Mouse (Mus musculus) lung, embryonic 16.5 days (tissue): ENCODE measurements at regions not wholly inside any gene's neighbourhood (a gene's known extent, or its start where the extent isn't known, plus 50 kb on each side); places are given as distances from the start of the nearest gene placed in this dataset.

Experiments used
- ATAC-seq: fragments of 200-750 bp; cut with Nextera tagmentation; 2 replicates; pipeline ENCODE4 v1.8.0; 2017; ENCODE audit warnings: low read depth, mild to moderate bottlenecking, moderate library complexity
- H3K27ac ChIP-seq: fragments of 300-500 bp; sonication (generic); 2 replicates; pipeline ENCODE4 v1.5.1; 2014; ENCODE audit warnings: mild to moderate bottlenecking, control low read depth, low read length
- H3K27me3 ChIP-seq: fragments of 300-500 bp; sonication (generic); 2 replicates; pipeline ENCODE4 v1.6.1; 2014; ENCODE audit warnings: low read depth, low read length, mixed read lengths; ENCODE audit not compliant: control insufficient read depth, insufficient read depth
- H3K36me3 ChIP-seq: fragments of 300-500 bp; sonication (generic); 2 replicates; pipeline ENCODE4 v1.6.1; 2014; ENCODE audit warnings: low read length; ENCODE audit not compliant: control insufficient read depth, insufficient read depth
- H3K4me1 ChIP-seq: fragments of 300-500 bp; sonication (generic); replicated peaks from 2 replicates; pipeline ENCODE4 v1.6.1; 2014; ENCODE audit warnings: low read length, mixed read lengths; ENCODE audit not compliant: control insufficient read depth, insufficient read depth
- H3K4me2 ChIP-seq: fragments of 300-500 bp; sonication (generic); 2 replicates; pipeline ENCODE4 v1.6.1; 2014; ENCODE audit warnings: low read depth, low read length, control low read depth
- H3K4me3 ChIP-seq: fragments of 300-500 bp; sonication (generic); 2 replicates; pipeline ENCODE4 v1.5.1; 2014; ENCODE audit warnings: mild to moderate bottlenecking, low read length, control low read depth
- H3K9ac ChIP-seq: fragments of 300-500 bp; sonication (generic); 2 replicates; pipeline ENCODE4 v1.6.1; 2014; ENCODE audit warnings: low read length, control low read depth
- H3K9me3 ChIP-seq: fragments of 300-500 bp; sonication (generic); 2 replicates; pipeline ENCODE4 v1.6.1; 2016; ENCODE audit warnings: low read length; ENCODE audit not compliant: control insufficient read depth
- WGBS: fragments of 180-500 bp; shearing (Covaris S2); extraction: QIAGEN DNeasy Blood & Tissue Kit; methylation state at CpG from one replicate; pipeline ENCODE4 v1.1.7; 2014; 5-methylcytosine and 5-hydroxymethylcytosine counted together

GRCm38 (mm10) chr1:81916840-81917239 is 316.1 kb upstream of the Gm9747 start:
- WGBS = 61% methylated on average over 2 of the region's 2 CpGs
- ATAC-seq = no peak

DNA sequence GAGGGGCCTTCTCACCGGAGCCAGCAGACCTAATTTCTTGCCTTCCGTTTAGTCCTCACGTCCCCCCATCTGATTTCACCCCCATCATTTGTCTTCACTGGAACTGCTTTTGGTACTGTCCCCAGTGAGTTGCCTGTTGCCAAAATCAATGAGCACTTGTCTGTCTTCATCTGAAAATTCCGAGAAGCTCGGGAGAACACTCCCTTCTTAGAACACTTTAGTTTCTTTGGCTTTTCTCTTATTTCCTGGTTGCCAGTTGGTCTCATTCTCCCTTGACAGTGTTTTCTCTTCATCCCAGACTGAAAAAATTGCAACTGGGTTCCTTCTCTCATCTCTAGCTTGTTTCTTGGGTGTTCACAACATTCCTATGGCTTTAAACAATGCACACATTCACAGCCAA is 305.2 kb upstream of the Gm9747 start:
- no peak overlapping the region for H3K4me3 ChIP-seq
- no peaks in the 10 kb centered on the region for H3K9me3 ChIP-seq
- ATAC-seq = no peak
- H3K27ac ChIP-seq = no peak overlapping the region
- no peaks in the 10 kb centered on the region for H3K27me3 ChIP-seq
- H3K36me3 ChIP-seq = no peaks in the 10 kb centered on the region
- no peaks in the 10 kb centered on the region for H3K4me1 ChIP-seq
- no peak overlapping the region for H3K9ac ChIP-seq
- WGBS = 82% methylated on average over 5 of the region's 5 CpGs
- H3K4me2 ChIP-seq = no peak overlapping the region

More at GRCm38 (mm10) chr1:81916840-81917239, 316.1 kb upstream of the Gm9747 start:
- H3K27ac ChIP-seq = no peak overlapping the region
- no peaks in the 10 kb centered on the region for H3K9me3 ChIP-seq
- no peak overlapping the region for H3K4me2 ChIP-seq
- H3K4me3 ChIP-seq = no peak overlapping the region
- no peaks in the 10 kb centered on the region for H3K4me1 ChIP-seq
- H3K9ac ChIP-seq = no peak overlapping the region
- no peaks in the 10 kb centered on the region for H3K36me3 ChIP-seq
- no peaks in the 10 kb centered on the region for H3K27me3 ChIP-seq

GRCm38 (mm10) chr1:81933064-81933463 is 299.8 kb upstream of the Gm9747 start:
- Histone ChIP-seq H3K27ac (no peak overlapping the region), H3K4me1 (no peaks in the 10 kb centered on the region), H3K9ac (no peak overlapping the region)

GRCm38 (mm10) chr1:81945236-81945635 is 287.7 kb upstream of the Gm9747 start:
- 66% methylated on average over 5 of the region's 5 CpGs for WGBS
- no peak overlapping the region for H3K27ac ChIP-seq
- no peaks in the 10 kb centered on the region for H3K9me3 ChIP-seq
- H3K4me1 ChIP-seq = 0 out of 2 replicates have a peak, but pooled peaks cover 3% of the 10 kb centered on the region
- H3K36me3 ChIP-seq = no peaks in the 10 kb centered on the region
- no peak for ATAC-seq
- H3K9ac ChIP-seq = no peak overlapping the region
- H3K4me2 ChIP-seq = no peak overlapping the region
- no peak overlapping the region for H3K4me3 ChIP-seq
- H3K27me3 ChIP-seq = no peaks in the 10 kb centered on the region

More at GRCm38 (mm10) chr1:81933064-81933463, 299.8 kb upstream of the Gm9747 start:
- no peak for ATAC-seq
- Histone ChIP-seq H3K9me3 (no peaks in the 10 kb centered on the region), H3K36me3 (no peaks in the 10 kb centered on the region), H3K4me3 (no peak overlapping the region), H3K4me2 (no peak overlapping the region), H3K27me3 (no peaks in the 10 kb centered on the region)

DNA sequence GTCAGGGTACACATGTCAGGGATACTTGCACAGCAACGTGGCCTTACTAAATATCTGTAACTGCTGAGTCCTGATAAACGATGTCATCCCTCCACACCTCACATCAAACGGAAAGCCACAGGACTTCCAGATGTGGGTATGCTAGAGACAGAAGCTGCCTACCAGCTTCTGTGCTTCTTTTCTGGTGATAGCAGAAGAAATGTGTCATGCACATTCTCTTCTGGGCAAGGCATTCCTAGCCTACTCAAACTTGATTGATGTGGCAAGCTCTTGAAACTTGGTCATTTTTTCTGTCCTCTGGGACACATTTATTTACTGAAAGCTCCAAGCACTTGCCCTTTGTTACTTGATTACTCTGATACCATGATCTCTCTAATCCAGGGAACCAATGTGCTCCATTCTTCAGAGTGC is 282.8 kb upstream of the Gm9747 start:
- no peaks in the 10 kb centered on the region for H3K9me3 ChIP-seq
- no peak overlapping the region for H3K27ac ChIP-seq
- H3K27me3 ChIP-seq = no peaks in the 10 kb centered on the region
- H3K36me3 ChIP-seq = no peaks in the 10 kb centered on the region
- 25% methylated on average over 3 of the region's 3 CpGs for WGBS
- H3K4me2 ChIP-seq = no peak overlapping the region
- no peak overlapping the region for H3K9ac ChIP-seq
- no peak for ATAC-seq
- no peak overlapping the region for H3K4me3 ChIP-seq
- 0 out of 2 replicates have a peak, but pooled peaks cover 4% of the 10 kb centered on the region for H3K4me1 ChIP-seq

DNA sequence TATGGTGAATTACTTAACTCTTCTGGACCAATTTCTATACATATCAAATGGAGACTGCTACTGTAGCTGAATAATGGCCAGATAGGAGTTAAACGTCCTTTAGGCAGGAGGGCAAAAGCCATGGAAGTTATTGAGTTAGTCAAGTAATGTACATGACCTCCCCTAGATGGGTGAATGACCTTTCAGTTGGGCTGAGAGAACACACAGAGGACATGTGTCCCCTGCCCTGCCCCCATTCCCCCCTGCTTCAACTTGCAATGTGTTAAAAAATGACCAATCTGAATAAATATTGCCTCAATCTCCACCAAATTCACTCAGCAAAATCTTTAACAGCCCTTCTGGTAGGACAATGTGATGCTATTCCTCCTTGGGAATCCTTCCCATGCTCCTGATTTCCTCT is 282.1 kb upstream of the Gm9747 start:
- H3K4me1 ChIP-seq = 0 out of 2 replicates have a peak, but pooled peaks cover 4% of the 10 kb centered on the region
- H3K9me3 ChIP-seq = no peaks in the 10 kb centered on the region
- H3K4me3 ChIP-seq = no peak overlapping the region
- no peak overlapping the region for H3K27ac ChIP-seq
- H3K36me3 ChIP-seq = no peaks in the 10 kb centered on the region
- no peak for ATAC-seq
- H3K9ac ChIP-seq = no peak overlapping the region
- 50% methylated on average over 1 of the region's 1 CpGs for WGBS
- no peak overlapping the region for H3K4me2 ChIP-seq
- no peaks in the 10 kb centered on the region for H3K27me3 ChIP-seq

DNA sequence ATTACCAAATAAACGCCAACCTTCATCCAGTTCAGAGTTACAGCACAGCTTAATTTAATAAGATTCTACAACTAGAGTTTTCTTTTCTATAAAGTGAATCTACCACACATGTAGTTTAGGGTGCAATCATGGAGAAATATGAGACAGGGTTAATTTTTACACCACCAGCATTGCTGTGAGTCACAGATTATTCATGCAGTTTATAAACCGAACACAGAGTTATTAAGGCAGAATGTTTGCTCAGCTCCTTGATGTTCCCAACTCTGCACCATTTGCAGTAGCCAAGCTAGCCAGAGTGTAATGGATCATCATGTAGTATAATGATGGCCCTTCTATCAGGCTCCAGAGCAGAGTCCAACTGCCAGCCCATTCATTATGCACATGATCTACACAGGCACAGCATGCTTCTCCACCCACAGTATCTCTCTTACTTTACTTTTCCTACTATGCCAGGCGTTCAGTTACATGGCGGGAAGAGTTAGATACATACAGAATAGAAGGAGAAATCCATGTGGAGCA is 281.4 kb upstream of the Gm9747 start:
- no peak overlapping the region for H3K9ac ChIP-seq
- H3K4me2 ChIP-seq = no peak overlapping the region
- no peak overlapping the region for H3K27ac ChIP-seq
- ATAC-seq = no peak
- H3K4me3 ChIP-seq = no peak overlapping the region
- no peaks in the 10 kb centered on the region for H3K9me3 ChIP-seq
- H3K36me3 ChIP-seq = no peaks in the 10 kb centered on the region
- H3K4me1 ChIP-seq = 0 out of 2 replicates have a peak, but pooled peaks cover 4% of the 10 kb centered on the region
- H3K27me3 ChIP-seq = no peaks in the 10 kb centered on the region
- 81% methylated on average over 4 of the region's 4 CpGs for WGBS

DNA sequence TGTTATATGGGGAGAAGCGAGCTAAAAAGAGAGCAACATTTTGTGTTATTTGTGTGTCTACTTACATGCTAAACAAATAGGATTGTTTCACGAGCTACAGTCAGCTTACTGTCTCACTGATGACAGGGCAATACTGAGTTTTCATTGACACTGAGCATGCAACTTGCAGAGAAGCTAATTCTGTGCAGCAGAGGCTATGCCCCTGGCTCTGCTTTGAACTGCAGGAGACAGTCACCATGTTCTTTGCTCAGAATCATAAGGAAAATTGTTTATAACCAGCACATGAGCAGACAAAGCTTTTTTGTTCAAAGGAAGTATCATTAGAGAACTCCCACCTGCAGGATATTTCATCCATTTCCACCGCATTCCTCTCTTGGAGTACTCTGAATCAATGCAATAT is 280.8 kb upstream of the Gm9747 start:
- 0 out of 2 replicates have a peak, but pooled peaks cover 4% of the 10 kb centered on the region for H3K4me1 ChIP-seq
- WGBS = 64% methylated on average over 3 of the region's 3 CpGs
- no peak for ATAC-seq

GRCm38 (mm10) chr1:81954507-81954906 is 278.4 kb upstream of the Gm9747 start:
- Histone ChIP-seq H3K27me3 (no peaks in the 10 kb centered on the region), H3K9ac (no peak overlapping the region), H3K4me2 (no peak overlapping the region), H3K4me1 (0 out of 2 replicates have a peak, but pooled peaks cover 4% of the 10 kb centered on the region), H3K4me3 (no peak overlapping the region), H3K27ac (no peak overlapping the region), H3K36me3 (no peaks in the 10 kb centered on the region), H3K9me3 (no peaks in the 10 kb centered on the region)
- 61% methylated on average over 2 of the region's 2 CpGs for WGBS
- no peak for ATAC-seq

More for the DNA sequence above, 280.8 kb upstream of the Gm9747 start:
- no peak overlapping the region for H3K9ac ChIP-seq
- H3K4me2 ChIP-seq = no peak overlapping the region
- H3K9me3 ChIP-seq = no peaks in the 10 kb centered on the region
- no peak overlapping the region for H3K27ac ChIP-seq
- H3K4me3 ChIP-seq = no peak overlapping the region
- H3K36me3 ChIP-seq = no peaks in the 10 kb centered on the region
- no peaks in the 10 kb centered on the region for H3K27me3 ChIP-seq

- Histone ChIP-seq H3K4me1 (no peaks in the 10 kb centered on the region), H3K9ac (no peak overlapping the region), H3K4me3 (no peak overlapping the region), H3K27ac (no peak overlapping the region), H3K9me3 (no peaks in the 10 kb centered on the region), H3K4me2 (no peak overlapping the region), H3K27me3 (no peaks in the 10 kb centered on the region), H3K36me3 (no peaks in the 10 kb centered on the region)
- no peak for ATAC-seq
- WGBS = 85% methylated on average over 1 of the region's 1 CpGs
These were observed 265.9 kb upstream of the Gm9747 start for GRCm38 (mm10) chr1:81967062-81967461.
